Mouse (Mus musculus) gastrocnemius, postnatal 14 days (tissue): ENCODE results near the gene Cdca7. TPM values are rescaled to one million over a fixed set of nuclear protein-coding genes. Genes with fewer than 3 reads are reported as not detected.

Experiments
- total RNA-seq, 2 experiments: library from RNA; stranded (reverse); gene quantifications; 2 replicates each; pipeline ENCODE4 v1.2.3; 2021

Gene Cdca7
- total RNA-seq, 2 experiments from 2014 or later: 1.0 to 2.4 TPM

Other genes with a start within 250 kb of the Cdca7 start
- 100 to 1,000 TPM; 270 to 292 TPM for gene Map3k20, start 190.5 kb upstream of the Cdca7 start, total RNA-seq